Mouse (Mus musculus): ENCODE data around the gene Gpr107. TPM values are rescaled to one million over a fixed set of nuclear protein-coding genes. Genes with fewer than 3 reads are reported as not detected.

The Gpr107 gene
- 10 to 100 TPM; 27.4 to 32.4 TPM for total RNA-seq (2021)
- long read RNA-seq, experiment 1, full-length matches to known transcripts = 37 of 58 reads
- long read RNA-seq, experiment 1, partial matches to known transcripts = 5 of 58 reads
- long read RNA-seq, experiment 1, other reads (novel, unspliced or antisense) = 16 of 58 reads
- long read RNA-seq, experiment 2, full-length matches to known transcripts = 23 of 31 reads
- long read RNA-seq, experiment 2, partial matches to known transcripts = 1 of 31 reads
- long read RNA-seq, experiment 2, other reads (novel, unspliced or antisense) = 7 of 31 reads

DNA sequence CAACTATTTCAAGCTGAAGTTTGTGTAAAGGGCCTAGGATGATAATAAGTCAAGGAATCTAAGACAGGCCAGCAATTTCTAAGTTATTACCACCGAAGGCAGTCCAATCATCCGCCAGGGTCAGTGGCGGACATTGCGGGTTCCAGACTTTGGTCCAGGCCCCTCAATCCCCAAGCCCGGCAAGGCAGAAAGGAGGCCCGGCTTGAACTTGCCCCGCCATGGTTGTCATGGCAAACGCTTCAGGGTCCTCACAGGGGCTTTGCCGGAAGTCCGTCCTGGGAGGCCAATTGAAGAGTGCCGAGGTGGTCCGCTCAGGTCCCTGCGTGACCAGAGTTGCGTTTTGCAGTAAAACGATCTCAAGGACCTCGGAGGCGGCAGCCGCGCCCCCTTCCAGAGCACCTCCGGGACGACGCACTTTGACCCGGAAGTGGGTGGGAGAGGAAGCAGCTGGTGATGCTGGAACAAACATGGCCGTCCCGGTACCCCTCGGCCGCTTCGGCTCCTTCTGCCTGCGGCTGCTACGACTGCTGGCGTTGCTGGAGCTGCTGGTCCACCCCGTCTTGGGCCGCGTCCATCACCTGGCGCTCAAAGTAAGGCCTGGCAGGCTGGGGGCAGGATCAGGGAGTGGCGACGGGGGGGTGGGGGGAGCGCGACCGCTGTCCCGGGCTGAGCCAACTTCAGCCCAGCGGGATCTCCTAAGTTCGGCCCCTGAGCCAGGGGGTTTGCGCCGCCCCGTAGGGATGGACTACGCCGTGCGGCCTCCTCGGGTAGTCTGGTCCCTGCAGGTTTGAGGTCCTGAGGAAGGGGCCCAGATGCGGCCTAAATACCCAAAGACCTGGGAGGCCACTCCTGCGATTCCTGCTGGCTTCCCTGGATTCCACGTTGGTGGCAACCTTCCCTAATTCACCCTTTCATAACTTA, at the start of gene Gpr107:
Gene Gpr107, plus strand, starts transcription at position 425 of the 921 bp plus-strand sequence.
- DNase-seq = peak; percentile 78

GRCm38 (mm10) chr2:31103321-31103720, 48.8 kb upstream of the Gpr107 start:
- no peak for DNase-seq

- DNase-seq = no peak
These were observed 46.8 kb upstream of the Gpr107 start for GRCm38 (mm10) chr2:31105279-31105678.

GRCm38 (mm10) chr2:31106004-31106403, 46.1 kb upstream of the Gpr107 start:
- DNase-seq = no peak

DNA sequence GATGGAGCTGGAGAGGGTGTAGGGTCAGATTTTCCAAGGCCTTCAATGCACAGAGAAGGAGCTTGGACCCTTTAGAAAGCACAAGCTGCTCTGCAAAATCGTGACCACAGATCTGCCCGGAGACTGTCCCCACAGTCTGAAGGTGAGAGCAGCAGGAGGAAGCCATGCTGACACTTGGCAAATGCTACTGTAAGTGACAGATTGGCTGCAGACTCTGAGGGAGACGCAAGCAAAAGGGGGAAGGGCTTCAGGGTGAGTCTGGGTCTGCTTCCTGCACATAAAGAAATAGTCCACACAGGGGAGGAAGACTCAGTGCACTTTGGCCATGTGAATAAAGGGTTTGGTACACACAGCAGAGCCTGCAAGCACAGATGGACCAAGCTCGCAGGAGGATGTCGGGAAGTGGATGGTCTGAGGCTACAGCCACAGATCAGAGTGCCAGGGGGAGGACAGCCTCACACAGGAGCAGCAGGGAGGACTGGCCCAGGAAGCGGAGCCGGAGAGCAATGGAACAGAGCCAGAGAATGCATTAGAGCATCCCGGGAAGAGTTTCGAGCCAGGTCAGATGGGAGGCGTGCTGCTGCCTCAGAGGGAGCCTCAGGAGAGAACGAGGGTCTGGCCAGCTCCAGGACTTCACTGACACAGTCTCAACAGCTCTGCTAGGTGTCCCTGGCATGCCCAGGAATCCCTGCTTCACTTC, 45.3 kb upstream of the Gpr107 start:
- peak; percentile 33 for DNase-seq

DNA sequence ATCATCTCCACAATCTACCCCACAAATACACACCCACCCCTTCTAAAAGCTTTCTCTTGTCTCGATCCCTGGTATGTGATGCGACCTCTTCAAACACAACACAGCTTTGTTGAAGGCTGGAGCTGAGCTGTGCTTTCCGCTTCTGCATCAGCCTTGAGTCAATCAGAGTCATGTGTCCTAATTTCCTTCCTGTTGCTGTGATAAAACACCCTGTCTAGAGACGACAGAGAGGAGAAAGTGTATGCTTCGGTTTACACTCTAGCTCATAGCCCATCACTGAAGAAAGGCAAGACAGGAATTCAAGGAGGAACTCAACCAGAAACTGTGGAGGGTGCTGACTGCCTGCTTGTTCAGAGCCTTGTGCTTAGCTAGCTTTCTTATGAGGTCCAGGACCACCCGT, 43.9 kb upstream of the Gpr107 start:
- no peak for DNase-seq

DNA sequence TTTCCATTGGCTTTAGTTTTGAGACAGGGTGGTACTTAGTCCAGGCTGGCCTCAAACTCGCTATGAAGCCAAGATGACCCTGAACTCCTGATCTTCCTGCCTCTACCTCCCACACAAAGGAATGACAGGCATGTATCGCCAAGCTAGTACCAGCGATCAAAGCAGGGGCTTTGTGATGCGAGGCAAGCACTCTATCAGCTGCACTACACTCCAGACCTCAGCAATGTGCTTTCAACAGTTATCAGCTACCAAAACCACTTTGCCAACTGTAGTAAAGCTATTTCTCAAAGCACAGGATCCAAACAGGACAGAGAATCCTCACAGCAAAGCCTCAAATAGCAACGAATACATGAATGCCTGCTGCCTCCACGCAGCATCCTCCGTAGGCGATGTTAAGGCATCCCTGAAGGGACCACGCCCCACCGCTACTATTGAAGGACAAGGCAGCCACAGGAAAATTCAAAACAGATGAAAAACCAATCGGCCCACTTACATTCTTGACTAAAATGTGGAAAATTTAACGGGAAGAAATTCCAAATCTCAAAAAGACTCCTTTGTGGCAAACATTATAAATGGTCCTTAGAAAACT, 42.1 kb upstream of the Gpr107 start:
- DNase-seq = no peak

GRCm38 (mm10) chr2:31111685-31112084, 40.4 kb upstream of the Gpr107 start:
- no peak for DNase-seq

DNA sequence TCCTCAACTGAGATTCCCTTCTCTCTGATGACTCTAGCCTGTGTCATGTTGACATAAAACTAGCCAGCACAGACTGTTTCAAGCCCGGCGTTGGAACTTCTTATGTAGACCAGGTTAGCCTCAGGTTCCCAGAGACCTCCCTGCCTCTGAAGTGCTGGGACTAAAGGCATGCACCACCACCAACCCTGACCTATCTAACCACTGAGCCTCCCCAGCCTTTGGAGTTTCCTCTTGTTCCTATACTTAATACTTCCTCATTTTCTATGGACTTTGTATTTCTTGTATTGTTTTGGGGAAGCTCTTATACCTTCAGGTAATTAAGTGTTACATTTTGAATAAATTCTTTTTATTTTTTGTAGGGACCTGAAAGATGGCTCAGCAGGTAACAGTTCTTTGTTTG, 37.9 kb upstream of the Gpr107 start:
- DNase-seq = no peak

- no peak for DNase-seq
These were observed 36.8 kb upstream of the Gpr107 start for GRCm38 (mm10) chr2:31115091-31115942.

- DNase-seq = no peak
These were observed 36.0 kb upstream of the Gpr107 start for GRCm38 (mm10) chr2:31115943-31116731.

- no peak for DNase-seq
These were observed 33.9 kb upstream of the Gpr107 start for GRCm38 (mm10) chr2:31118211-31118610.

GRCm38 (mm10) chr2:31118639-31119380, 33.3 kb upstream of the Gpr107 start:
- DNase-seq = no peak

- no peak for DNase-seq
These were observed 32.3 kb upstream of the Gpr107 start for GRCm38 (mm10) chr2:31119795-31120194.

- no peak for DNase-seq
These were observed 30.9 kb upstream of the Gpr107 start for GRCm38 (mm10) chr2:31121131-31121693.

- DNase-seq = no peak
These were observed 29.3 kb upstream of the Gpr107 start for GRCm38 (mm10) chr2:31122806-31123205.

DNA sequence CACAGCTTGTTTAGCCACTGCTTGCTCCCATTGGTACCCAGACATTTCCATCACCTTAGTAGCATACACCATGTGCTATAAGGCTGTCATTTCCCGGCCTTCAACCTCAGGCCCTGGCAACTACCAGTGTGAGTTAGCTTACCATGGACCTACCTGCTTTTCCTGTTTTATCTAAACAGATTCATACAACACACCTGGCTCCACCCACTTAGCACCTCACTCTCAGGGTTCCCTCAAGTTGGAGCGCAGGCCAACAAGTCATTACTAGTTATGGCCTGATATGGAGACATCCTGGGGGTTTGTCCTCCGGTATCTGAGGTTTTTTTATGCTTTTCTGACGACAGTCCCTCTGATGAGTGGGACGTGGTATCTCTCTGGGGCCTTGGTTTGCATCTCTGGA, 28.6 kb upstream of the Gpr107 start:
- DNase-seq = no peak

GRCm38 (mm10) chr2:31124694-31125093, 27.4 kb upstream of the Gpr107 start:
- no peak for DNase-seq

- no peak for DNase-seq
These were observed 27.0 kb upstream of the Gpr107 start for GRCm38 (mm10) chr2:31125156-31125555.

- no peak for DNase-seq
These were observed 26.1 kb upstream of the Gpr107 start for GRCm38 (mm10) chr2:31126048-31126447.
